Mouse (Mus musculus) frontal cortex, postnatal 36 days (tissue): ENCODE measurements around the gene Tmem205.

ENCODE experiments used
- DNase-seq, 2 experiments: peaks; one replicate each; pipeline ENCODE4 v3.0.0; 2022; ENCODE audit warnings: low spot score in 2 of 2

Tmem205 gene

DNA sequence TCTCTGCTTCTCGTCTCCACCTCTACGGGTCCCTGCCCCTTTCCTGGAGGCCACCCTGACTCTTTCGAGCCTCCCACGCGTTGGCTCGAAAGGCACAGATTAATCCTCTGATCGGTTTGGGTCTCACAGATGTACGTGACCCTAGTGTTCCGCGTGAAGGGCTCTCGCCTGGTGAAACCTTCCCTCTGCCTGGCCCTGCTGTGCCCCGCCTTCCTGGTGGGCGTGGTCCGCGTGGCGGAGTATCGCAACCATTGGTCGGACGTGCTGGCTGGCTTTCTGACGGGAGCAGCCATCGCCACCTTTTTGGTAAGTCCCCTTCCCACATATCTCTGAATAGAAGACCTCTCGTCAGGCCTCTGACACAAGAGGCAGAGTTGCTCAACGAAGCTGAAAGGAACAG is 16.9 kb upstream of the Tmem205 start:
- no peak for DNase-seq

DNA sequence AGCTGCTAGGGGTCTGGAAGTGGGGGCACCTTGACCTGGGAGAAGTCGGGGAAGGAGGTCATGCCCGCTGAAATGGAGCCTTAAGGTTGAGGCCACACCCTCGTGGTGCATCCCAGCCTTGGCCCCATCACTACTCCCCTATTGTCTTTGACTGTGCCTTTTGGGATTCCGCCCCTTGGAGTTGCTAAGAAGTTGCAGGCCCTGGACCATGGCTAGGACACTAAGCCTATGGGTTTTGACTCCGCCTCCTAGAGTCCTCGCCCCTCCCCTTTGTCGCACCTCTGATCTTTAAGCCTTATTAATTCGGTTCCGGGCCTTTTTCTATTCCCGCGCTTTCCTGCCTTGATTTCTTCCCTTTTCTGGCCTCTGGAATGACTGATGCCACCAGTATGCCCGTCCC is 16.3 kb upstream of the Tmem205 start:
- DNase-seq, result no peak

DNA sequence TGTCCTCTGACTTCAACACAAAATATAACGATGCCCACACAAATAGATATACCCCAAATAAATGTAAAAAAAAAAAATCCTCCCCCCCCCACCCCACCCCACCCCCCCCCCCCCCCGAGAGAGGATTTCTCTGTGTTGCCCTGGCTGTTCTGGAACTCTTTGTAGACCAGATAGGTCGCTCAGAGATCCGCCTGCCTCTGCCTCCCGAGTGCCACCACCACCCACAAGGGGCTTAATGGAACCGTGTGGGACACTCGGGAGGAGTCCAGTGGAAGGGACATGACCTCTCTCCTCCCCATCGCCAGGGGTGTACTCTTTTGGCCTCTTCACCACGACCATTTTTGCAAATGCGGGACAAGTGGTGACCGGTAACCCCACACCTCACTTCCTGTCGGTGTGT is 15.7 kb upstream of the Tmem205 start:
- no peak for DNase-seq

DNA sequence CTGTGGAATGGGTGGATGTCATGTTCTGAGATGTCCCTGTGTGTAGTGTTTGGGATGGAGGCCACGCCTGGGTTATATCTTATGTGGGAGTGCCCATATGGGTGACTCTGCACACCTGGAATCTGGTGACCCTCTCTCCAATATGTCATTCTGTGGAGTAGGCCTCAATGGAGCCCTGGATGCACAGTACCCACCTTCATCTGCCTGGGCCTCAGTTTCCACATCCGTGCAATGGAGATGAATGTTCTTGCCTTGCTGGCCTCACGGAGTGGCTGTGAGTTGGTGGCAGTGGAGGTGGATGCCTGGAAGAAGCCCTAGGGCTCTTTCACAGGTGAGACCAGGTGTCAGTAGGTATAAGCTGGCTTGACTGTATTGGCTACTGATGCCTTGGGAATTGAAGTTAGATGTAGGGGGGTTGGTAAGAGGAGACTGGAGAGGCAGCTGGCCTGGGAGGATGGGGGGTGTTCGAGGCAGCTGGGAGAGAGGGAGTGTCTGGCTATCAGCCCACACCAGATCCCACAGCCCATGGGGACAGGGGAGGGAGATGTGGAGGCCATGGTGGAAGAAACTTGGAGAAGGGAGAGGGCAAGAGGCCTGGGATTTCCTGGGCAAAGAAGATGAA is 11.0 kb upstream of the Tmem205 start:
- no peak for DNase-seq

DNA sequence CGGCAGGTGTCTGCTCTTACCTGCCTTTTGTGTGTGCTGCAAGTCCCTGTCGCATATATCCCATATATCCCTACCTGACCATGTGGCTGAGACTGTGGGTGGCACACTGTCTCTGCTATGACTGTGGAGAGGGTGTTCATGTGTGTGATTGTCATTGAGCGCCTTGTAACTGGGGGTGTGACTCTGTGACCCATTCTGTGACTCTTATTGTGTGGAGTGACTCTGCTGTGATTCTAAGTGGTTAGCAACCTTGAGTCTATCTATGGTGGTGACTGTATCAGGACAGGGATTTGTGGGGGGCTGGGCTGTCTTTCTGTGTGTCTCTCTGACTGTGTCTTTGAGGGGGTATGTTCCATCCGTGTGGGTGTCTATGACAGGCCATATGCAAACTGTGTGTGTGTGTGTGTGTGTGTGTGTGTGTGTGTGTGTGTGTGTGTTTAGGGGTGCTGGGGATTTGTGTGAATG is 10.4 kb upstream of the Tmem205 start:
- DNase-seq, result no peak

DNA sequence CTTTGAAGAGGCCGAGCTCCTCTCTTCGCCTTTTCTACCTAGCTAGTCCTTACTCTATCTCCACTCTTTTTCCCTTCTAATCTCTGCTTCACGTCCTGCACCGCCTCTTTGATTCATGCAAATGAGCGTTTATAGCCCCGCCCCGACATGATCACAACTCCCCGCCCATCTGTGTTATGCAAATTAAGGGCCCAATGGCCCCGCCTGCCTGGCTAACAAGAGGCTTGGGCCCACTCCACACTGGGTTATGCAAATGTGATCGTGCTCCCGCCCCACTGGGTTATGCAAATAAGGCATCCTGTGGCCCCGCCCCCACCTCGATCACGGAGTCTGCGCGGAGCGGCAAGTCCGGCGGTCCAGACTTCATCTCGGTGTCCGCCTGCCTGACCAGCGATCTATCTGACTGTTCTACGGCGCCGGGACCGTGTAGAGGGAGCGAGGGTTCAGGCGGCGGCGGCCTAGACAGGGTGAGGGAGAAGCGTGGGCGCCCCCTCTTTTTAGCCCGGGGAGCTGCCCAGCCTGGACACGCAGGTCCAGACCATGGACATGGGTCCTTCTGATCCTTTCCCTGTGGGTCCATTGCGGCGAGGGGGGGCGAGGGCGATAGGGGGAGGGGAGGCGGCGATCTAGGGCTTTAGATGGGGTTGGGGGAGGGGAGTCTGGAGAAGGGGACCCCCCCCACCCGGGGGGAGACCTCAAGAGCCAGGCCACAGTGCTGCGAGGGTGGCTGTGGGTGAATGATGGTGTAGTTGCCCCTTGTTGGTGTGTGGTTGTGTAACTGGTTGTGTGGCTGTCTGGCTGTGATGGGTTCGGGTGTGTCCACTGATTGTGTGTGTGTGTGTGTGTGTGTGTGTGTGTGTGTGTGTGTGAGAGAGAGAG is 9.6 kb upstream of the Tmem205 start, which contains the start of gene Plppr2:
Gene Plppr2 (plus strand): TSS at position 342 of the 879 bp plus-strand sequence.
- peak; percentile 96 to 98 for DNase-seq

DNA sequence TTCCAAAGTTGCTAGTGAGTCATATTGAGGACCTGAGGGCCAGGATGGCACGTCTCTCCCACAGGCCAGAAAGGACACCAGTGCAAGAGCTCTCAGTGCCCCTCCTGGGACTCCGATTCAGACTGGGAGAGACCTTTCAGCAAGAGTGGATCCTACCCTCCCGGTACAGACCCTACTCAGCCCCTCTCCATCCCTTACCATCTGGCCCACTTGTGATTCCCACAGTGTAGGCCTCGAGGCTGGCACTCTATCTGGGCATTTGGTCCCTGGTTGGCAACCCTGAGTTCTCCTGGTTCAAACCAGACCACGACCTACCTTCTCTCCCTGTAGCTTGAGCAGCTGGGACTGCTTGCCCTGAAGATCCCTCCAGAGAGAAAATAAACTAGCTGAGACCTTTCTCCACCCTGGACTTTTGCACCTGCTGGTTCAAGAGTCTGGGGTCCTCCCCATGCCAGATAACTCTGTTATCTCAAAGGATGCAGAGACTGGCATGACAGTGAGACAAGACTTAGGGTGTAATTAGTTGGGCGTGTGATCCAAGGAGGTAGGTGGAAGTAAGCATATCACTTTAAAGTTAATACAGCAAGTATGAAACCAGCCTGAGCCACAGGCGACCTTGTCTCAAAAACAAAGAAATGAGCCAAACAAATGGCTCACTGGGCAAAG is 8.2 kb upstream of the Tmem205 start:
- DNase-seq, result no peak

DNA sequence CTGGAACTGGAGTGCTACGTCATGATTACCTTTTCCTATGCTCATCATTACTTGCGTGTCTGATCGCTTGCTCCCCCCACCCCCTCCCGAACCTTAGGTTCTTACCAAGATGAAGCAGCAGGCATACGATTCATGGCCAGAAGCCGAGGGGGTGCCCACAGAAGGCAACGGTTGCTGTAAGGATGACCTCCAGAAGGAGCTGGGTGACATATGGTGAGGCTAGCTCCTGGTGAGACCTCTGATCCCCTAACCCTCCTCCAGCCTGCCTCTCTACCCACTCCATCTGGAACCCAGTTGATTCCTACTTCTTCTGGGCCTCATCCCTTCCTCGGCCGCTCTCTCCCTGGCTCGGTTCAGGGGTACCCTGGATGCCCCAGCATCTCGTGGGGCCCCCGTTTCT is 6.7 kb upstream of the Tmem205 start:
- DNase-seq, result no peak

DNA sequence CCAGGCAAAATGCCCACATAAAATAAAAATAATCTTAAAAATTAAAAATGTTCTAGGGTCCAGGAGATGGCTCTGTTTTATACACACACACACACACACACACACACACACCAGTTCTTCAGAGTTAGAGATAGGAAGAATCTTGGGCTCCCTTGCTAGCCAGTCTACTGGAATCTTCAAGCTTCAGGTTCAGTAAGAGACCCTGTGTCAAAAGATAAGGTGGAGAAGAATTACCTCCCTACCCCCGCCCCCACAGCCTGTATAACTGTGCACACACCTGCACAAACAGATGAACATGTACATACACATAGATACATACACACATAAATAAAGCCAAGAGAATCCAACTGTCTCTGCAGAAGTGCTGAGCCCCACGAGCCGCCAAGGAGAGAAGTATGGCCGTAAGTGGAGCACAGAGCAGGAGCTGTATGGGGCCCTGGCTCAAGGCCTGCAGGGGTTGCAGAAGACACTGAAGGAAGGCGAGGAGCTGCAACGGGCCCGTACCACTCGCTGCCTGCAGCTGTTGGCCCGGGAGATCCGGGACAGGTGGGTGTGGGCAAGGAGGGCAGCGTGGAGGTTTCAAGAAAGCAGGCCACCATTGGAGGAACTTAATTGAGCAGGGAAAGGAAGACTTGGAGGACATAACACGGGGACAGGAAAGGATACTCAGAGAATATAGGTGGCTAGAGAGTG is 5.2 kb upstream of the Tmem205 start:
- DNase-seq, result no peak

DNA sequence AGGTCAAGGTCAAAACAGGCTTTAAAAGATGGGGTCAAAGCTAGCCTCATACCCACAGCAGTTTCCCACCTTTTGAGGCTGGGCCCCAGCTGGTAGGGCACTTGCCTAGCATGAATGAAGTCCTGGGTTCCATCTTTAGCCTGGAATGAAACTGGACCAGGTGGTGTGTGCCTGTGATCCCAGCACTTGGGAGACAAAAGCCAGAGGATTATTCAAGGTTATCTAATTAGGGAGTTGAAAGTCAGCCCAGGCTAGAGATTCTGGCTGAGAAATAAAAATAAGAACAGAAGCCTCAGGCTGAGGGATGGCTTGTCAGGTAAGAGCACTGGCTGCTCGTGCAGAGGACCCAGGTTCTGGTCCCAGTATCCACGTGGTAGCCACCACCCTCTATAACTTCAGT is 4.7 kb upstream of the Tmem205 start:
- DNase-seq, result no peak

DNA sequence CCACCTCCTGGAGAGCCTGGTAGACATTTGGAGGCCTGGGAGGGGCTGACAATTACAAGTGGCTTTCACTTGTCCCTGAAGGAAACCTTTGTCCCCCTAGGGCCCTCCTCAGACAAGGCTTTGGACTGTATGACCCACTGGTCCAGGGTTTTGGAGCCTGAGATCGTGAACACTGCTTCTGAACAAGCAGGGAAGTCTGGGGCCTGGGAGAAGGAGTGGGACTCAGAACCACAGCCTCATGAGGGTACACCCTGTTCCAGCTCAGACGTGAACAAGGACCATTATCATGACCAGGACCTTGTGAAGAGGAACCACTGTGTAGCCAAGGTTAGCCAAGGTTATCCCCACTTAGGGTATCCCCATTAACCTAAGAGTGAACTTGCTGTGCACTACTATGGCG is 1.9 kb upstream of the Tmem205 start:
- DNase-seq, result no peak

DNA sequence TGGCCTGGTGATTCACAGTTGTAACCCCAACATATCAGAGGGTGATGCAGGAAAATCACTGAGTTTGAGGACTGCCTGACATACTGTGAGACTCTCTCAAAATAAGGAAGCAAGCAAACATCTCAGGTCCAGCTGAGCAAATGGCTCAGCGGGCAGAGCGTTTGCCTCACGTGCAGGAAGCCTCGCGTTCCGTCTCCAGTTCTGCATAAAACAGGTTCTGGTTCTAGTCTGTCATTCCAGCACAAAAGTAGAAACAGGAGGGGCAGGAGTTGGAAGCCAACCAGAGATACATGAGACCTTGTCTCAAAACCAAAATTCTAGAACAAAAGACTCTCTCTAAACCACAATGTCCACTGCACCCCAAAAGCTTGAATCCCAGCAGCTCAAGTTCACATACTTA is 572 bp downstream of the Tmem205 start:
- DNase-seq, result no peak

DNA sequence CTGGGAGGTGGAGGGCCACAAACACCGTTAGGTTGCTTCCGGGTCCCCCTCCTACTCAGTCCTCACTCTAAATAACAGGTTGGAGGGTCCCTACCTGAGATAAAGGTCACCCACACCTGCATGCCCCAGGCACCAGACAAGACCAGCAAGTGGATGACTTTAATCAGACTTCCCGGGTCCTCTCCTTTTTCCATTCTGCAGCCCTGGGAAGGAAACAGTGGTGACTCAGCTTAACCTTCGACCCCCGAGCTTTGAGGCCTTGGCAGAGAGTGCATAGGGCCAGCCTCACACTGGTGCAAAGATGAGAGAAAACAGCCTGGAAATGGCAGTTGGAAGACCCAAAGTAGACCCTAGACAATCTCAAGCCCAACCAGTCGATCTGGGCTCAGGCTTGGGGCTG is 1.2 kb downstream of the Tmem205 start:
- DNase-seq, result no peak

DNA sequence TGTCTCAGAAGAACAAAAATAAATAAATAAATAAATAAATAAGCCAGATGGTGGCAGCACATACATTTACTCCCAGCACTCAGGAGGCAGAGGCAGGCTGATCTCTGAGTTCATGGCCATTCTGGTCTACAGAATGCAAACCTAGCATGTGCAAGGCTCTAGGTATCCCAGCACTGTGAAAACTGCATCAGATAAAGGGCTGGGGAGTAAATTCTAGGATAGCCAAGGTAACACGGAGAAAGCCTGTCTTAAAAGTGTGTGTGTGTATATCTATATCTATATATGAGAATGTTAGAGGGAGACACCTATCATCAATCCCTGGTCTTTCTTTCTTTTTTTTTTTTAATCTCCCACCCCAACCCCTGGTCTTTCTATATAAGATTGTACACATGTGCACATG is 1.9 kb downstream of the Tmem205 start:
- DNase-seq, result no peak

DNA sequence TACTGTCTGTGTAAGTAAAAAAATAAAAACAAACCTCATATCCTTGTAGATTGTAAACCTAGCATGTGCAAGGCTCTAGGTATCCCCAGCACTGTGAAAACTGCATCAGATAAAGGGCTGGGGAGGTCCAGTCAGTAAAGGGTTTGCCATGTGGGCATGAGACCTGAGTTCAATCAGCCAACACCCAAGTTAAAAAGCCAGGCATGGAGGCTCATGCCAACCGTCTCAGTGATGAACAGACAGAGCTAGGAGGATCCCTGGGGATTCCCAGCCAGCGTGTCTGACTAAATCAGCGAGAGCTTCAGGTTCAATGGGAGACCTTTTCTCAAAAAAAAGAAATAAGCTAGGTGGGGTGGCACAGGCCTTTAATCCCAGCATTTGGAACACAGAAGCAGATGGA is 2.3 kb downstream of the Tmem205 start:
- no peak for DNase-seq

DNA sequence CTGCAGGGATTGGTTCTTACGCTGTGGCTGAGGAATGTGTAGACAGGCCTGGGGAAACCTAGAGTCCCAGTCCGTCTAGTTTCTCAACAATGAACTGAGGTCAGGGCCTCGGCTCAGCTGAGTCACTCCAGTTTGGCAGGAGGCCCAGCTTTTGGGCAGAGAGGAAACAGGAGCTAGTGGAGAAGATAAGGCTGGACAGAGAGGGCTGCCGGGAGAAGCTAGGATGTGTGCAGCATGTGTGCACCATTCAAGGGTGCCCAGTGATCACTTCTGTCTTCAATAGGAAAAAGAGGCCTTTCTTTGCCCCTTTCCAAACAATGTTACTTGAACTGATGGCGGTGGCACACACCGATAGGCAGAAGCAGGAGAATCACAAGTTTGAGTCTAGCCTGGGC is 3.3 kb downstream of the Tmem205 start:
- DNase-seq, result no peak

DNA sequence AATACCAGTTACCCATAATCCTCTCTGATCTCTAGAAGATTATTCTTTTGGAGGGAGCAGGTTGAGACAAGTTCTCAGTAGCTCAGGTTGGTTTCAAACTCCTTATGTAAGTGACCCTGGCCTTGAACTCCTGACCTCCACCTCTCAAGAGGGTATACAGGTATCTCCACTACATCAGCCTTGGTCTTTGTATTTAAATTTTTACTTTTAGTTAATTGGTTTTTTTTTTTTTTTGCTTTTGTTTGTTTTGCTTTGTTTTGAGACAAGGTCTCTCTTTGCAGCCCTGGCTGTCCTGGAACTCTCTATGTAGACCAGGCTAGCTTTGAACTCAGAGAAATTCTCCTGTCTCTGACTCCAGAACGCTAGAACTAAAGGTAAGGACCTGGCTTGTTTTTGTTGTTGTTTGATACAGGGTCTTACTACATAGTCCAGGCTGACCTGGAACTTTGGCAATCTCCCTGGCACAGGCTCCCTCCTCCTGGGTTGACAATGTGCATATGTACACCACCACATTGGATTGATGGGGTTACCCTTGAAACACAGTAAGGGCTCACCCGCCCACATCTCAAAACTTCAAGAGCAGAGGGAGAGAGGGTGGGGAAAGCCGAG is 3.8 kb downstream of the Tmem205 start:
- no peak for DNase-seq

DNA sequence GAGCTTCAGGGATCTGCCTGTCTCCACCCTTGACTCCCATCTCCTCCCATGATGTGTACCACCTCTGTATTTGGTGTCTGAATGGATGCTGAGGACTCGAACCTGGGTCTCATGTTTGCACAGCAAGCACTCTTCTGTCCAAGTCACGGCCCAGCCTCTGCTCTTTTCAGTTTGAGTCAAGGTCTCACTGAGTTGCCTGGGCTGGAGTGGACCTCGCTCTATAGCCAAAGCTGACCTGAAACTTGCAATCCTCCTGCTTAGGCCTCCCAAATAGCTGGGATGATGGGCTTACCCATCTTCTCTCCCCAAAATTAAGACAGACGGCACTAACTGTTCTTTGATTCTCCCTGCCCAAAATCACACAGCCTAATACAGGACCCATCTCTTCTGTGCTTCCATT is 4.3 kb downstream of the Tmem205 start:
- no peak for DNase-seq

DNA sequence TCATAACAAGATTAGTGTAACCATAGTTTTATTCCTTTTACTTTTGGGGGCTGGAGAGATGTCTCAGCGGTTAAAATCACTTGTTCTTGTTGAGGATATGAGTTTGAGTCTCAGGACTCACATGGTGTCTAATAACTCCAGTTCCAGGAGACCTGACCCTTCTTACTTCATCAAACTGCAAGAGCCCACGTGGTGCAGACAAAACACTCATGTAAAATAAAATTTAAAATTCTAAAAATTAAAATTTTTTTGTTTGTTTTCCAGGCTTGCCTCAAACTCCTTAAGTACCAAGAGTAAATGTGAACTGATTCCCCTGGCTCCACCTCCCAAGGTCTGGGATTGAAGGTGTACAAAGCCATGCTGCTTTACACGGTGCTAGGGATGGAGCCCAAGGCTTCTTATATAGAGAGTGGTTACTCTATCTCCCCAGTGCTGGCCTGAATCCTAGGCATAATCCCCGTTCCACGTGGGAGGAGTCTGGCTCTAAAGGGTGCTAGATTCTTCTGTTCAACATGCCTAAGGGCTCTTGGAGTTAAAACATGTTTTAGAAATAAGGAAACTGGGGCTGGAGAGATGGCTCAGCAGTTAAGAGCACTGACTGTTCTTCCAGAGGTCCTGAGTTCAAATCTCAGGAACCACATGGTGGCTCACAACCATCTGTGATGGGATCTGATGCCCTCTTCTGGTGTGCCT is 8.5 kb downstream of the Tmem205 start:
- peak; percentile 28 to 62 for DNase-seq

DNA sequence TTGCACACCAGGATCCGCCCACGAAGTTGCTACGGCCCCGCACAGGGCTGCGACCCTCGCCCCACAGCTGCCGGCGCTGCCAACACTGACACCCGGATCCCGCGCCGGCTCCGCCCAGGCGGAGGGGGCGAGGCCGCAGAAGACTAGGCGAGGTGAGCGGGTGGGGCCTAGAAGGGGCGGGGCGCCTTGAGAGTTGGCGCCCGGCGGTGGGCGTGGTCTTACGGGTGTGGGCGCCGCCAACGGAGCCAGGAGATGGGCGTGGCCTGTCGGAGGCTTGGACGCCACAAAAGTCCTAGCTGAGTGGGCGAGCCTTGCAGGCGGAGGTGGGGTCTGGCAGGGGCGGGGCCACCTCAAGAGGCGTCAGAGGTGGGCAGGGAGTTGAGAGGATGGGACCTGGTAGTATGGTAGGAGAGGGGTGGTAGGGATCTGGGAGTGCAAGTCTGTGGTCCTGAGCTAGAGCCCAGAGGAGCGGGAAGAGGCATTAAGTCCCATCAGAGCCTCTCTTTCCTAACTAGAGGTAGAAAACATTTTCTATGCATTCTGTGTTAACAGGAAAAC is 9.2 kb downstream of the Tmem205 start, which contains the start of gene Rab3d:
Gene Rab3d (minus strand): TSS at position 158 of the 558 bp plus-strand sequence.
- DNase-seq, result peak; percentile 84 to 90
